Mouse (Mus musculus): ENCODE measurements around the gene Abca17.

GRCm38 (mm10) chr17:24283266-24283818 is 67.5 kb downstream of the Abca17 start:
- TF ChIP-seq CTCF (IDR thresholded peaks at IDR 0.05; ENCODE audit: extremely low read depth, insufficient read length, insufficient replicate concordance, low read depth, low read length): no peak
- TF ChIP-seq POLR2A (IDR thresholded peaks at IDR 0.05; ENCODE audit: low read depth, low read length): no peak
